Mouse (Mus musculus) G1E-ER4 (cell line): Measurements from ENCODE around the gene Smim8. TPM values are rescaled to one million over a fixed set of nuclear protein-coding genes. Genes with fewer than 3 reads are reported as not detected.

Source experiments
- GATA1 ChIP-seq: IDR thresholded peaks from one replicate; pipeline ENCODE4 v1.8.0; 2012; ENCODE audit warnings: low read length, inconsistent platforms
- polyA plus RNA-seq: library from polyadenylated mRNA; stranded (reverse); fragments of >175 nt; gene quantifications from 2 replicates; pipeline ENCODE4 v1.2.3, GENCODE M21; 2012

Smim8 gene
- polyA plus RNA-seq, 1 experiment: 13.8 TPM

- no peak for TF ChIP-seq GATA1
These were observed 48.3 kb downstream of the Smim8 start, which contains the start of gene Cfap206 for GRCm38 (mm10) chr4:34729851-34730341. TSS of gene Cfap206 (minus strand) at chr4:34730206.

- no peak for TF ChIP-seq GATA1
These were observed 53.9 kb downstream of the Smim8 start for GRCm38 (mm10) chr4:34724306-34724705.

GRCm38 (mm10) chr4:34723186-34723585 is 55.0 kb downstream of the Smim8 start:
- TF ChIP-seq GATA1: no peak

GRCm38 (mm10) chr4:34720127-34720895 is 57.9 kb downstream of the Smim8 start:
- no peak for TF ChIP-seq GATA1

GRCm38 (mm10) chr4:34719421-34719820 is 58.8 kb downstream of the Smim8 start:
- TF ChIP-seq GATA1: no peak

Other genes starting within 250 kb of the Smim8 start
- gene Akirin2, start 227.5 kb downstream of the Smim8 start, polyA plus RNA-seq: 87.6 and 108 TPM in 2 replicates
- 2.6 and 3.9 TPM in 2 replicates for gene Orc3, start 163.5 kb downstream of the Smim8 start, polyA plus RNA-seq
- gene Rars2, start 163.5 kb downstream of the Smim8 start, polyA plus RNA-seq: 3.5 and 3.8 TPM in 2 replicates
- gene Slc35a1, start 91.0 kb downstream of the Smim8 start, polyA plus RNA-seq: 2.6 and 2.9 TPM in 2 replicates
- gene Cfap206, start 48.2 kb downstream of the Smim8 start, polyA plus RNA-seq: not detected in 2 replicates
- not detected in 2 replicates for gene Gm136, start 22.2 kb downstream of the Smim8 start, polyA plus RNA-seq
- 1.6 and 2.7 TPM in 2 replicates for gene Zfp292, start 104.5 kb upstream of the Smim8 start, polyA plus RNA-seq
- not detected in 2 replicates for gene Cga, start 115.4 kb upstream of the Smim8 start, polyA plus RNA-seq